Mouse (Mus musculus) hindbrain, embryonic 16.5 days (tissue): ENCODE results near the gene Rps8. TPM values are rescaled to one million over a fixed set of nuclear protein-coding genes. Genes with fewer than 3 reads are reported as not detected.

Experiments used
- ATAC-seq: fragments of 200-750 bp; cut with Nextera tagmentation; 2 replicates; pipeline ENCODE4 v1.8.0; 2017; ENCODE audit warnings: moderate TSS enrichment, moderate library complexity
- H3K27ac ChIP-seq: fragments of 300-500 bp; sonication (generic); 2 replicates; pipeline ENCODE4 v1.5.1; 2014; ENCODE audit warnings: low read depth, mild to moderate bottlenecking, control low read depth, low read length, moderate library complexity
- H3K27me3 ChIP-seq: fragments of 300-500 bp; sonication (generic); replicated peaks from 2 replicates; pipeline ENCODE4 v1.6.1; 2014; ENCODE audit warnings: low read length; ENCODE audit not compliant: control insufficient read depth, insufficient read depth
- H3K36me3 ChIP-seq: fragments of 300-500 bp; sonication (generic); 2 replicates; pipeline ENCODE4 v1.6.1; 2014; ENCODE audit warnings: mild to moderate bottlenecking, low read length, moderate library complexity, mixed read lengths; ENCODE audit not compliant: control insufficient read depth, insufficient read depth
- H3K4me1 ChIP-seq: fragments of 300-500 bp; sonication (generic); 2 replicates; pipeline ENCODE4 v1.6.1; 2014; ENCODE audit warnings: low read depth, low read length; ENCODE audit not compliant: control insufficient read depth, insufficient read depth
- H3K4me2 ChIP-seq: fragments of 300-500 bp; sonication (generic); 2 replicates; pipeline ENCODE4 v1.6.1; 2014; ENCODE audit warnings: mild to moderate bottlenecking, low read length, control low read depth, moderate library complexity
- H3K4me3 ChIP-seq: fragments of 300-500 bp; sonication (generic); 2 replicates; pipeline ENCODE4 v1.5.1; 2014; ENCODE audit warnings: mild to moderate bottlenecking, low read length, control low read depth, moderate library complexity
- H3K9ac ChIP-seq: fragments of 300-500 bp; sonication (generic); 2 replicates; pipeline ENCODE4 v1.6.1; 2014; ENCODE audit warnings: low read depth, mild to moderate bottlenecking, control low read depth, low read length, moderate library complexity
- H3K9me3 ChIP-seq: fragments of 300-500 bp; sonication (generic); 2 replicates; pipeline ENCODE4 v1.6.1; 2014; ENCODE audit warnings: mild to moderate bottlenecking, low read length, moderate library complexity; ENCODE audit not compliant: control insufficient read depth
- WGBS: fragments of 180-500 bp; shearing (Covaris S2); extraction: QIAGEN DNeasy Blood & Tissue Kit; methylation state at CpG from one replicate; pipeline ENCODE4 v1.1.7; 2014; 5-methylcytosine and 5-hydroxymethylcytosine counted together
- microRNA-seq: library from miRNA; unstranded; fragments of <30 nt; microRNA quantifications from one replicate; pipeline ENCODE4, GENCODE M21; 2017
- polyA plus RNA-seq: library from polyadenylated mRNA; unstranded; fragments of >200 nt; fragmentation: Nextera tagmentation; extraction: Ambion mirVana; gene quantifications from 2 replicates; pipeline ENCODE4 v1.2.1, GENCODE M21; 2015

Gene Rps8
- polyA plus RNA-seq, 1 experiment from 2014 or later: 320 TPM

DNA sequence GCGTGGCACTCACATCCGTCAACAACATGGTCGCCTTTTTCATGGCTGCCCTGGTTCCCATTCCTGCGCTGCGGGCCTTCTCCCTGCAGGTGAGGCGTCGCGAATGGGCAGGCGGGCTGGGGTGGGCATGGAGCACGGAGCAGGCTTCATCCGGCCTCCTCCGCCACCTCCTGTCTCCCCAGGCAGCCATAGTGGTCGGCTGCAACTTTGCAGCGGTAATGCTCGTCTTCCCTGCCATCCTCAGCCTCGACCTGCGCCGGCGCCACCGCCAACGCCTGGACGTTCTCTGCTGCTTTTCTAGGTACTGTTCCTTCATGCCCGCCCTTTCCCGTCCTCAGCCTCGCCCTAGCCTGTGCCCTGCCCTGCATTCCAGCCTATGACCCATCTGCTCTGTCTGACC, 46.7 kb downstream of the Rps8 start:
- Histone ChIP-seq H3K27ac (no peak overlapping the region), H3K9ac (no peak overlapping the region), H3K4me1 (peaks cover 3% of the 10 kb centered on the region; the same call in 1 of the 2 replicates), H3K9me3 (no peaks in the 10 kb centered on the region), H3K4me3 (no peak overlapping the region), H3K27me3 (no peaks in the 10 kb centered on the region), H3K36me3 (peaks cover 28% of the 10 kb centered on the region), H3K4me2 (no peak overlapping the region)
- WGBS: 93% methylated on average over 25 of the region's 25 CpGs
- ATAC-seq: no peak

DNA sequence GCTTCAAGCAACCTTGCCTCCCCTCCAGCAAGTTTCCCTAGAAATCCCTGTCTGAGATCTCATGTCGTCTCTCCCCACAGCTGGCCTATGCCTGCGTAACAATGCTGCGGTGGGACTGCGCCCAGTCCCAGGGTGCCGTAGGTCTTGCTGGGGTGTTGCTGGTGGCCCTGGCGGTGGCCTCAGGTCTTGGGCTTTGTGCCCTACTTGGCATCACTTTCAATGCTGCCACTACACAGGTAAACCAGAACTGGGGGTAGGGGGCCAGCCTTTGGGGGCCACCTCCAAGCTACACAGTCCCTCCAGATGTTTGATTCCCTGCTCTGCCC, 47.6 kb downstream of the Rps8 start:
- ATAC-seq: no peak
- H3K9ac ChIP-seq: no peak overlapping the region
- H3K27ac ChIP-seq: no peak overlapping the region
- H3K27me3 ChIP-seq: no peaks in the 10 kb centered on the region
- no peak overlapping the region for H3K4me3 ChIP-seq
- peaks cover 3% of the 10 kb centered on the region; the same call in 1 of the 2 replicates for H3K4me1 ChIP-seq
- WGBS: 96% methylated on average over 6 of the region's 6 CpGs
- no peak overlapping the region for H3K4me2 ChIP-seq
- H3K9me3 ChIP-seq: no peaks in the 10 kb centered on the region
- peaks cover 20% of the 10 kb centered on the region for H3K36me3 ChIP-seq

- Histone ChIP-seq H3K9ac (no peak overlapping the region), H3K36me3 (peaks cover 20% of the 10 kb centered on the region), H3K27me3 (no peaks in the 10 kb centered on the region), H3K4me1 (peaks cover 3% of the 10 kb centered on the region; the same call in 1 of the 2 replicates), H3K4me3 (no peak overlapping the region), H3K9me3 (no peaks in the 10 kb centered on the region), H3K27ac (no peak overlapping the region), H3K4me2 (no peak overlapping the region)
- no peak for ATAC-seq
- 91% methylated on average over 18 of the region's 18 CpGs for WGBS
Measured at GRCm38 (mm10) chr4:117107813-117108523, 48.1 kb downstream of the Rps8 start.

GRCm38 (mm10) chr4:117105127-117105526, 50.9 kb downstream of the Rps8 start:
- peak; percentile 31; the same call in 1 of the 2 replicates for ATAC-seq
- WGBS: 47% methylated on average over 10 of the region's 10 CpGs
- no peak overlapping the region for H3K9ac ChIP-seq

DNA sequence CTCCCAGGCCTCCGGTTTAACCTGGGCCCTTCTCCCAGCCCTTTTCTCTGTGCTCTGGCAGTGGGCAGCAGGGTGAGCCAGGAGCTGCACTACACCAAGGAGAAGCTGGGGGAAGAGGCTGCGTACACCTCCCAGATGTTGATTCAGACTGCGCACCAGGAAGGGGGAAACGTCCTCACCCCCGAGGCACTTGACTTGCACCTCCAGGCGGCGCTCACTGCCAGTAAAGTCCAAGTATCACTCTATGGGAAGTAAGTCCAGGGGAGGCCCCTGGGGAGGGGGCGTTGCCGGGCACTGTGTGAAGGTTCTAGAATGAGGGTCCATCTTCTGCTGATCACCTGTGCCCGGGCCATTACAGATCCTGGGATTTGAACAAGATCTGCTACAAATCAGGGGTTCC, 51.4 kb downstream of the Rps8 start:
- WGBS: 75% methylated on average over 10 of the region's 10 CpGs
- Histone ChIP-seq H3K9me3 (no peaks in the 10 kb centered on the region), H3K4me2 (no peak overlapping the region), H3K9ac (no peak overlapping the region), H3K4me3 (no peak overlapping the region), H3K4me1 (peaks cover 3% of the 10 kb centered on the region; the same call in 1 of the 2 replicates), H3K36me3 (peaks cover 11% of the 10 kb centered on the region; the same call in 1 of the 2 replicates), H3K27ac (no peak overlapping the region), H3K27me3 (no peaks in the 10 kb centered on the region)
- no peak for ATAC-seq

More at GRCm38 (mm10) chr4:117105127-117105526, 50.9 kb downstream of the Rps8 start:
- no peaks in the 10 kb centered on the region for H3K27me3 ChIP-seq
- no peaks in the 10 kb centered on the region for H3K9me3 ChIP-seq
- no peak overlapping the region for H3K4me2 ChIP-seq
- H3K4me1 ChIP-seq: peaks cover 3% of the 10 kb centered on the region; the same call in 1 of the 2 replicates
- H3K4me3 ChIP-seq: no peak overlapping the region
- peaks cover 15% of the 10 kb centered on the region; the same call in 1 of the 2 replicates for H3K36me3 ChIP-seq
- H3K27ac ChIP-seq: no peak overlapping the region

Small RNA genes lying within 50 kb of the gene (microRNA-seq; reads per million reads assigned to microRNA genes)
- not detected for gene Gm22398

Other genes starting within 250 kb of the Rps8 start
- gene Urod, start 161.8 kb downstream of the Rps8 start, polyA plus RNA-seq: 59.8 and 60.2 TPM in 2 replicates
- gene Hectd3, start 160.9 kb downstream of the Rps8 start, polyA plus RNA-seq: 22.0 and 23.9 TPM in 2 replicates
- 44.9 and 47.5 TPM in 2 replicates for gene Eif2b3, start 136.8 kb downstream of the Rps8 start, polyA plus RNA-seq
- 7.8 and 9.6 TPM in 2 replicates for gene Ptch2, start 60.2 kb downstream of the Rps8 start, polyA plus RNA-seq
- 3.9 and 4.9 TPM in 2 replicates for gene Btbd19, start 30.5 kb downstream of the Rps8 start, polyA plus RNA-seq
- gene Tctex1d4, start 29.4 kb downstream of the Rps8 start, polyA plus RNA-seq: 1.5 and 1.8 TPM in 2 replicates
- 24.0 and 24.8 TPM in 2 replicates for gene Plk3, start 22.3 kb downstream of the Rps8 start, polyA plus RNA-seq
- gene Kif2c, start 26.4 kb upstream of the Rps8 start, polyA plus RNA-seq: 10.1 and 14.0 TPM in 2 replicates
- gene Tmem53, start 95.7 kb upstream of the Rps8 start, polyA plus RNA-seq: 10.3 and 11.4 TPM in 2 replicates
- 2.3 and 2.9 TPM in 2 replicates for gene Armh1, start 95.9 kb upstream of the Rps8 start, polyA plus RNA-seq